Mouse (Mus musculus): ENCODE measurements around the gene Gab2.

The Gab2 gene

GRCm38 (mm10) chr7:97081242-97081958 lies at the start of gene Gab2:
Gab2 (plus strand) TSS chr7:97081586.
- DNase-seq, result peak; percentile 85

- no peak for DNase-seq
Observed at GRCm38 (mm10) chr7:97032412-97032811, 49.0 kb upstream of the Gab2 start.

GRCm38 (mm10) chr7:97039641-97040040 lies 41.7 kb upstream of the Gab2 start:
- DNase-seq, result no peak

GRCm38 (mm10) chr7:97041868-97042449 lies 39.4 kb upstream of the Gab2 start:
- no peak for DNase-seq

GRCm38 (mm10) chr7:97042981-97043380 lies 38.4 kb upstream of the Gab2 start:
- DNase-seq, result no peak

- no peak for DNase-seq
Observed at GRCm38 (mm10) chr7:97060966-97061365, 20.4 kb upstream of the Gab2 start.

- no peak for DNase-seq
Observed at GRCm38 (mm10) chr7:97071512-97071911, 9.9 kb upstream of the Gab2 start.

GRCm38 (mm10) chr7:97072061-97072460 lies 9.3 kb upstream of the Gab2 start:
- no peak for DNase-seq

- DNase-seq, result no peak
Observed at GRCm38 (mm10) chr7:97074974-97075373, 6.4 kb upstream of the Gab2 start.

GRCm38 (mm10) chr7:97076977-97077376 lies 4.4 kb upstream of the Gab2 start:
- no peak for DNase-seq

- no peak for DNase-seq
Observed at GRCm38 (mm10) chr7:97078685-97079084, 2.7 kb upstream of the Gab2 start.

GRCm38 (mm10) chr7:97079145-97079544 lies 2.2 kb upstream of the Gab2 start:
- DNase-seq, result no peak

GRCm38 (mm10) chr7:97079651-97080365 lies 1.6 kb upstream of the Gab2 start:
- DNase-seq, result no peak

- DNase-seq, result no peak
Observed at GRCm38 (mm10) chr7:97080621-97081241, 655 bp upstream of the Gab2 start.

- peak; percentile 40 for DNase-seq
Observed at GRCm38 (mm10) chr7:97081959-97082218, 503 bp downstream of the Gab2 start.

GRCm38 (mm10) chr7:97082219-97083101 lies 1.1 kb downstream of the Gab2 start:
- DNase-seq, result peak; percentile 58

- no peak for DNase-seq
Observed at GRCm38 (mm10) chr7:97083579-97083978, 2.2 kb downstream of the Gab2 start.

GRCm38 (mm10) chr7:97084181-97084580 lies 2.8 kb downstream of the Gab2 start:
- no peak for DNase-seq

GRCm38 (mm10) chr7:97085291-97085690 lies 3.9 kb downstream of the Gab2 start:
- no peak for DNase-seq

- DNase-seq, result no peak
Observed at GRCm38 (mm10) chr7:97094241-97094640, 12.9 kb downstream of the Gab2 start.

- no peak for DNase-seq
Observed at GRCm38 (mm10) chr7:97108119-97108518, 26.7 kb downstream of the Gab2 start.

- no peak for DNase-seq
Observed at GRCm38 (mm10) chr7:97128949-97129348, 47.6 kb downstream of the Gab2 start.

GRCm38 (mm10) chr7:97136453-97136852 lies 55.1 kb downstream of the Gab2 start:
- DNase-seq, result no peak

Data from liver (tissue).